Mouse (Mus musculus) CH12.LX (cell line): ENCODE measurements around the gene Ddn. TPM values are rescaled to one million over a fixed set of nuclear protein-coding genes. Genes with fewer than 3 reads are reported as not detected.

Source experiments
- DNase-seq: peaks from one replicate; pipeline ENCODE4 v3.0.0-alpha.2; 2013; ENCODE audit errors: extremely low read depth
- H3K27ac ChIP-seq: 2 replicates; pipeline ENCODE4 v1.5.1; 2012; ENCODE audit warnings: low read depth, mild to moderate bottlenecking, control low read depth, moderate library complexity; ENCODE audit not compliant: insufficient read depth
- H3K27me3 ChIP-seq: replicated peaks from 2 replicates; pipeline ENCODE3; 2012; ENCODE audit warnings: inconsistent platforms
- H3K36me3 ChIP-seq, 2 experiments: replicated peaks in 1 of 2; 2 replicates each; pipeline versions ENCODE3 to v1.6.1; 2012; ENCODE audit warnings: inconsistent platforms in 1 of 2, low read length in 1 of 2, mild to moderate bottlenecking in 1 of 2, mixed read lengths in 1 of 2, moderate library complexity in 1 of 2; ENCODE audit not compliant: control insufficient read depth in 1 of 2, insufficient read depth in 1 of 2
- H3K4me1 ChIP-seq, 2 experiments: 2 replicates each; pipeline ENCODE4 v1.6.1; 2012; ENCODE audit warnings: inconsistent platforms in 1 of 2, moderate library complexity in 1 of 2; ENCODE audit not compliant: insufficient read depth in 2 of 2, control insufficient read depth in 1 of 2
- H3K4me2 ChIP-seq: 2 replicates; pipeline ENCODE4 v1.6.1; 2012; ENCODE audit warnings: low read depth, mild to moderate bottlenecking, control low read depth; ENCODE audit not compliant: poor library complexity, insufficient read depth, severe bottlenecking
- H3K4me3 ChIP-seq, 3 experiments: fragments of 150-350 bp in 1 of 3; sonication (generic) in 1 of 3; replicated peaks in 1 of 3; 2 replicates each; pipeline versions ENCODE3 to v1.5.1; 2011 to 2012; ENCODE audit warnings: low read depth in 2 of 3, low read length in 2 of 3, mild to moderate bottlenecking in 2 of 3, moderate library complexity in 2 of 3, control low read depth in 1 of 3, improper control_type of control experiment in 1 of 3, inconsistent platforms in 1 of 3, mixed read lengths in 1 of 3; ENCODE audit not compliant: poor library complexity in 1 of 3
- H3K79me2 ChIP-seq: replicated peaks from 2 replicates; pipeline ENCODE4 v1.6.1; 2012; ENCODE audit warnings: mild to moderate bottlenecking, moderate library complexity; ENCODE audit not compliant: control insufficient read depth, poor library complexity, insufficient read depth, severe bottlenecking; ENCODE audit errors: extremely low read depth
- H3K9ac ChIP-seq: 2 replicates; pipeline ENCODE4 v1.6.1; 2012; ENCODE audit warnings: low read depth, mild to moderate bottlenecking, control low read depth, moderate library complexity; ENCODE audit not compliant: insufficient read depth
- H3K9me3 ChIP-seq: replicated peaks from 2 replicates; pipeline ENCODE3; 2012; ENCODE audit warnings: low read length, inconsistent platforms, mixed read lengths
- CTCF ChIP-seq, 2 experiments: IDR thresholded peaks in 1 of 2; conservative IDR thresholded peaks in 1 of 2; 2 replicates each; pipeline ENCODE4 v1.5.1; 2011 to 2012; ENCODE audit warnings: low read depth in 2 of 2, low read length in 2 of 2, improper control_type of control experiment in 1 of 2, inconsistent platforms in 1 of 2, mild to moderate bottlenecking in 1 of 2, moderate library complexity in 1 of 2
- EP300 ChIP-seq: IDR thresholded peaks from 2 replicates; pipeline ENCODE4 v1.6.1; 2011; ENCODE audit warnings: low read length, improper control_type of control experiment
- ETS1 ChIP-seq: conservative IDR thresholded peaks from 2 replicates; pipeline ENCODE4 v1.6.1; 2012; ENCODE audit warnings: low read depth, mild to moderate bottlenecking, inconsistent platforms, low read length, improper control_type of control experiment, moderate library complexity
- IRF4 ChIP-seq: IDR thresholded peaks from 2 replicates; pipeline ENCODE4 v1.6.1; 2014; ENCODE audit warnings: low read depth, mild to moderate bottlenecking, inconsistent platforms, low read length, improper control_type of control experiment
- MXI1 ChIP-seq: IDR thresholded peaks from 2 replicates; pipeline ENCODE4 v1.6.1; 2011; ENCODE audit warnings: mild to moderate bottlenecking, low read depth, low read length, improper control_type of control experiment
- MYC ChIP-seq: IDR thresholded peaks from 2 replicates; pipeline ENCODE4 v1.6.1; 2011; ENCODE audit warnings: low read depth, mild to moderate bottlenecking, improper control_type of control experiment, low read length
- PAX5 ChIP-seq: IDR thresholded peaks from 2 replicates; pipeline ENCODE4 v1.6.1; 2012; ENCODE audit warnings: low read length, inconsistent platforms, mixed read lengths
- POLR2A ChIP-seq: IDR thresholded peaks from 2 replicates; pipeline ENCODE4 v1.6.1; 2011; ENCODE audit warnings: low read depth, mild to moderate bottlenecking, improper control_type of control experiment, low read length
- RAD21 ChIP-seq: IDR thresholded peaks from 2 replicates; pipeline ENCODE4 v1.6.1; 2011; ENCODE audit warnings: low read depth, mild to moderate bottlenecking, low read length, improper control_type of control experiment, moderate library complexity
- RCOR1 ChIP-seq: conservative IDR thresholded peaks from 2 replicates; pipeline ENCODE4 v1.6.1; 2012; ENCODE audit warnings: low read depth, mild to moderate bottlenecking, inconsistent platforms, low read length, improper control_type of control experiment
- SMC3 ChIP-seq: IDR thresholded peaks from 2 replicates; pipeline ENCODE4 v1.6.1; 2011; ENCODE audit warnings: low read depth, low read length, improper control_type of control experiment
- UBTF ChIP-seq: IDR thresholded peaks from 2 replicates; pipeline ENCODE4 v1.6.1; 2012; ENCODE audit warnings: low read depth, mild to moderate bottlenecking, inconsistent platforms, low read length, improper control_type of control experiment, moderate library complexity
- USF1 ChIP-seq: IDR thresholded peaks from 2 replicates; pipeline ENCODE4 v1.6.1; 2014; ENCODE audit warnings: low read depth, mild to moderate bottlenecking, inconsistent platforms, low read length, improper control_type of control experiment
- USF2 ChIP-seq: conservative IDR thresholded peaks from 2 replicates; pipeline ENCODE4 v1.6.1; 2011; ENCODE audit warnings: low read depth, low read length, improper control_type of control experiment
- ZC3H11A ChIP-seq: IDR thresholded peaks from 2 replicates; pipeline ENCODE4 v1.6.1; 2012; ENCODE audit warnings: low read depth, mild to moderate bottlenecking, inconsistent platforms, low read length, improper control_type of control experiment
- ZKSCAN1 ChIP-seq: IDR thresholded peaks from 2 replicates; pipeline ENCODE4 v1.6.1; 2012; ENCODE audit warnings: low read depth, inconsistent platforms, low read length, improper control_type of control experiment, borderline replicate concordance
- ZNF384 ChIP-seq: IDR thresholded peaks from 2 replicates; pipeline ENCODE4 v1.6.1; 2012; ENCODE audit warnings: low read depth, low read length, improper control_type of control experiment, inconsistent platforms
- dilution Hi-C: fragments of 300-500 bp; cut with MboI; formaldehyde crosslinking; loops from 2 replicates; pipeline ENCODE4 v1.14.3; 2020; ENCODE audit warnings: low sequenced_read_pairs; ENCODE audit not compliant: extremely low pct_unique_long_range_greater_than_20kb, extremely low pct_ligation_motif_present
- in situ Hi-C: fragments of 300-500 bp; cut with MboI; formaldehyde crosslinking; loops from 3 replicates; pipeline ENCODE4 v1.14.3; 2019; ENCODE audit warnings: low sequenced_read_pairs, low pct_ligation_motif_present, low pct_unique_long_range_greater_than_20kb, mixed read lengths
- polyA plus RNA-seq: library from polyadenylated mRNA; unstranded; fragments of >175 nt; gene quantifications from 2 replicates; pipeline ENCODE4 v1.2.1, GENCODE M21; 2012; ENCODE audit warnings: low read depth; ENCODE audit not compliant: insufficient read length
- total RNA-seq, 2 experiments: library from RNA; depleted of rRNA; stranded (reverse); fragments of 300-350 nt in 1 of 2; fragments of >200 nt in 1 of 2; gene quantifications; 2 replicates each; pipeline ENCODE4 v1.2.3; 2012 to 2014

Ddn gene
- total and polyA plus RNA-seq, 3 experiments = 0.04 TPM; not detected in 2

DNA sequence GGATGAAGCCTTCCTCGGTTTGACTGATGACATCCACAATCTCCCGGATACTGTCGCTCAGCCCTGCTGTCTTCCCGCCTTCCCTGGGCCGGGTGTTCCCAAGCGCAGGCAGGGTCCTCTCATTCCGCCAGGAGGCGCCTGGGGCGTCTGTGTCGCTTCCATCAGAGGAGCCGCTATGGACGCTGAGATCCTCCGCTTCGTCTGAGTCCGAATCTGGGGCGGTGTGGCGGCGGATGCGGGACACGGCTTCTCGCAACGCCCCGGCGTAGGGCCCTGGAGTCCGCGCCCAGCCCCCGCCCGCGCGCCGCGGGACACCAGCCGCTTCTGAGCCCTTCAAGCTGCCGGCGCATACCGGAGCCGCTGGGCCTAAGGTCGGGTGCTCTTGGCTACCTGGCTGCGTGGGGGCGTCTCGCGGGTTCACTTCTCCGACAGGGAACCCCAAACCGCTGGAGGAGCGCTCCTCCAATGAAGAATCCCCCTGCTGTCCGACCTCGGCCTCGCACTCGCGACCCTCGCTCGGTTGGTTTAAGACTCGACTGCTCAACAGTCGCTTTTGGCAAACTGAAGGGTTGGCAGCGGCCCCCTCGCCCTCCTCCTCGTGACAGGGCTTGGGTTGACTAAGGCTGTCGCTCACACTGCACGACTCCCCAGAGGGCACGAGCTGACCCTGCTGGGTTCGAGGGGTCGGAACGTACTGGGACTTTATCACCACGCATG lies 3.8 kb downstream of the Ddn start:
- H3K9me3 ChIP-seq = peaks cover 16% of the 10 kb centered on the region
- DNase-seq = no peak
- no peak overlapping the region for H3K4me3 ChIP-seq
- no peak overlapping the region for H3K4me2 ChIP-seq
- TF ChIP-seq ZNF384 (no peak), USF2 (no peak), ZC3H11A (no peak), CTCF (conservative IDR thresholded peaks at IDR 0.05 in 1 of 2, IDR thresholded peaks at IDR 0.05 in 1 of 2; ENCODE audit: low read depth in 2 of 2, low read length in 2 of 2) (no peak), UBTF (no peak), PAX5 (no peak), RCOR1 (no peak), ETS1 (no peak), ZKSCAN1 (no peak), MXI1 (no peak), MYC (no peak), EP300 (no peak), POLR2A (no peak)
- H3K27ac ChIP-seq = no peak overlapping the region
- H3K79me2 ChIP-seq = no peaks in the 10 kb centered on the region
- no peak overlapping the region for H3K9ac ChIP-seq
- H3K27me3 ChIP-seq = peaks cover 77% of the 10 kb centered on the region
- peaks cover 0 to 3% of the 10 kb centered on the region in 2 experiments for H3K36me3 ChIP-seq
- dilution Hi-C loops (no loop called here), in situ Hi-C loops (no loop called here)
- H3K4me1 ChIP-seq = peaks cover 5 to 27% of the 10 kb centered on the region in 2 experiments; a peak in 2 of 4 replicates

DNA sequence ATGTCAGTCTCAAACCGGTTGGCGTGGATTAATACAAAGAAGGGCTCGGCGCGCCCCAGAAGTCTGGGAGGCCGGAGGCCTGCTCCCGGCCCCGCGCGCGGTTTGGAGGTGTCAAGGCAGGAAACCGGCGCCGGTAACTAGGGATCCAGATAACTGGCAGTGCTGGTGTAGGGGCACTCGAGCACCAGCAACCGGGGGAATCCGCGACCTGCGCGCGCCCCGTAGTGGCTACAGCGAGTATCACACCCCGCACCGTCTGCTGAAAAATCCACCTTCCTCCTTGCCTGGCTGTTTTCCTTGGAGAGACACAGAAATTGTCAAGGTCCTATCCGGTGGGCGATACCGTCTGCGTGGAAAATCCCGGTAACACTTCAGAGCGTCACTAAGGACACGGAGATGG lies 5.2 kb downstream of the Ddn start:
- no peak overlapping the region for H3K27ac ChIP-seq
- in situ Hi-C loops = loop anchor here (5.0 kb wide), 1 partner anchor 82 kb away; no protein-coding TSS in a partner anchor
- dilution Hi-C loops = no loop called here
- peaks cover 83% of the 10 kb centered on the region for H3K27me3 ChIP-seq
- H3K4me2 ChIP-seq = peak overlapping the region; percentile 78
- no peak overlapping the region for H3K4me3 ChIP-seq
- peak; percentile 64 to 90 for TF ChIP-seq CTCF (conservative IDR thresholded peaks at IDR 0.05 in 1 of 2, IDR thresholded peaks at IDR 0.05 in 1 of 2; ENCODE audit: low read depth in 2 of 2, low read length in 2 of 2)
- no peak for TF ChIP-seq USF1
- peak; percentile 74 for TF ChIP-seq SMC3
- peak; percentile 27; the same call in 1 of the 2 replicates for TF ChIP-seq IRF4
- peak; percentile 87 for TF ChIP-seq RAD21
- peaks cover 5 to 39% of the 10 kb centered on the region in 2 experiments; a peak in 2 of 4 replicates for H3K4me1 ChIP-seq
- H3K79me2 ChIP-seq = no peaks in the 10 kb centered on the region
- H3K9me3 ChIP-seq = peaks cover 16% of the 10 kb centered on the region
- peak; percentile 69 for DNase-seq
- no peaks in the 10 kb centered on the region for H3K36me3 ChIP-seq
- no peak overlapping the region for H3K9ac ChIP-seq
